Mouse (Mus musculus) bone marrow macrophage, adult 2 months (primary cell): ENCODE measurements around the gene Prmt8.

Experiments
- CTCF ChIP-seq: IDR thresholded peaks from 2 replicates; pipeline ENCODE4 v1.5.1; 2012; ENCODE audit warnings: low read depth, mild to moderate bottlenecking, low read length, moderate library complexity
- POLR2A ChIP-seq: IDR thresholded peaks from 2 replicates; pipeline ENCODE4 v1.6.1; 2012; ENCODE audit warnings: mild to moderate bottlenecking, low read depth, low read length, borderline replicate concordance

GRCm38 (mm10) chr6:127751499-127751898 is 17.8 kb downstream of the Prmt8 start:
- no peak for TF ChIP-seq CTCF
- TF ChIP-seq POLR2A: no peak
